Mouse (Mus musculus): Measurements from ENCODE around the gene Fkbp15. TPM values are rescaled to one million over a fixed set of nuclear protein-coding genes. Genes with fewer than 3 reads are reported as not detected.

Gene Fkbp15
- polyA plus RNA-seq (2014; fragmentation: Nextera tagmentation; extraction: Ambion mirVana) = 15.7 and 18.6 TPM in 2 replicates

DNA sequence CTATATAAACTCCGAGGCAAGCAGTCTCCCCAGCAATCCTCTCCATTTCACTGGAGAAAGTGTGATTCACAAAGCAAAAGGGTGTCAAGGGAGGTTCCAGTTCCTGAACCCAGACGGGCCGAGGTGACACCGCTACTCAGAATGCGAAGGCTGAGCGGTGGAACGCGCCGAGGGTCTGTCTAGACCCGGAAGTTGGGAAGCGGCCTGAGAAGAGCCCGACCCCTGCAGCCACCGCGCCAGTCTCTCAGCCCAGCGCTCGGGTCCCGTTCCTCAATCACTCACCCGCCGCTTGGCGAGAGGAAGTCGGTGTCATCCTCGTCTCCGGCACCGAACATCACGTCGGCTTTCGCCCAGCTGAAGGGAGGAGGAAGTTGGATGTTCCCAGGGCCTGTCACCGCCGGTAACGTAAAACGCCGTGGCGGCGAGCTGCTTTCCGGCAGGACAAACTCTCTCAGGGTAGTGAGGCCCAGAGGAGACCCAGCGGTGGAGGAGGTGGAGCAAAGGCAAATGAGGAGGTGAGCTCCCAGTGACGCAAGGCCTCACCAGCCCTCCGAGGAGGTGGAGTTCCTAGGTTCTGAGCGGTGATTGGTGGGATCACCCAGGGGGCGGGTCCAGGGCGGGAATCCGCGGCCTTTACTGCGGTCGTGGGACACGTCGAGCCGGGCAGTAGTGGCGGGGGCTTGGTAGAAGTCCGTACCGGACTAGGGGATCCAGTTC is at the start of gene Fkbp15, which contains the start of gene Slc31a1:
Fkbp15 (minus strand) TSS at position 461 of the 717 bp plus-strand sequence.
Slc31a1 (plus strand) TSS at position 640 of the 717 bp plus-strand sequence.
- peaks cover 11% of the 10 kb centered on the region for H3K4me1 ChIP-seq (ENCODE audit: control insufficient read depth, insufficient read depth, low read length)
- WGBS = under 1% methylated on average over 51 of the region's 51 CpGs

DNA sequence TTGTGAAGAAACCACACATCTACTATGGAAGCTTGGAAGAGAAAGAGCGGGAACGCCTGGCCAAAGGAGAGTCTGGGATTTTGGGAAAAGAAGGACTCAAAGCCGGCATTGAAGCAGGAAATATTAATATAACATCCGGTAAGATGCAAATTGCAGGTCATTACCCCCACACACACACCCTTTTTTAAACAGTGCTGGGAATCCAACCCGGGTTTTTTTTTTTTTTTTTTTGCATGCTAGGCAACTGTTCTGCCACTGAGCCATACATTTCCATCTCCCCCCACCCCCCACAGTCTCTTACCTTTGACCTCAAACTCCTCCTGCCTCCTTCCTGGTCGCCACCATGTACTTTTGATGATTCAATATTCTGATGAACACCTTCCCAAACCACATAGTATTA is 49.3 kb upstream of the Fkbp15 start:
- Histone ChIP-seq H3K27ac (ENCODE audit: low read depth, low read length) (no peak overlapping the region), H3K9ac (ENCODE audit: low read length) (peak overlapping the region; percentile 82), H3K36me3 (ENCODE audit: control insufficient read depth, insufficient read depth, low read length) (peaks cover 38% of the 10 kb centered on the region), H3K27me3 (replicated peaks; ENCODE audit: control insufficient read depth, insufficient read depth, low read length) (no peaks in the 10 kb centered on the region), H3K4me1 (ENCODE audit: control insufficient read depth, insufficient read depth, low read length) (peaks cover 23% of the 10 kb centered on the region), H3K4me3 (ENCODE audit: low read depth, low read length) (peak overlapping the region; percentile 64), H3K9me3 (replicated peaks; ENCODE audit: control insufficient read depth, low read length) (no peaks in the 10 kb centered on the region), H3K4me2 (ENCODE audit: low read length) (peak overlapping the region; percentile 74)
- DNase-seq (ENCODE audit: low spot score) = no peak
- WGBS = 34% methylated on average over 6 of the region's 6 CpGs
- ATAC-seq = no peak

More for the DNA sequence above, at the start of gene Fkbp15, which contains the start of gene Slc31a1:
- H3K9me3 ChIP-seq (replicated peaks; ENCODE audit: control insufficient read depth, low read length) = no peaks in the 10 kb centered on the region
- DNase-seq (ENCODE audit: low spot score) (peak; percentile 99), ATAC-seq (peak; percentile 100)
- peak within 1 kb of the TSS; percentile 76 for H3K9ac ChIP-seq (ENCODE audit: low read length)
- peak within 1 kb of the TSS; percentile 73 for H3K4me3 ChIP-seq (ENCODE audit: low read depth, low read length)
- no peaks in the 10 kb centered on the region for H3K36me3 ChIP-seq (ENCODE audit: control insufficient read depth, insufficient read depth, low read length)
- no peaks in the 10 kb centered on the region for H3K27me3 ChIP-seq (replicated peaks; ENCODE audit: control insufficient read depth, insufficient read depth, low read length)
- H3K4me2 ChIP-seq (ENCODE audit: low read length) = peak within 1 kb of the TSS; percentile 79
- peak within 1 kb of the TSS; percentile 56; the same call in 1 of the 2 replicates for H3K27ac ChIP-seq (ENCODE audit: low read depth, low read length)

DNA sequence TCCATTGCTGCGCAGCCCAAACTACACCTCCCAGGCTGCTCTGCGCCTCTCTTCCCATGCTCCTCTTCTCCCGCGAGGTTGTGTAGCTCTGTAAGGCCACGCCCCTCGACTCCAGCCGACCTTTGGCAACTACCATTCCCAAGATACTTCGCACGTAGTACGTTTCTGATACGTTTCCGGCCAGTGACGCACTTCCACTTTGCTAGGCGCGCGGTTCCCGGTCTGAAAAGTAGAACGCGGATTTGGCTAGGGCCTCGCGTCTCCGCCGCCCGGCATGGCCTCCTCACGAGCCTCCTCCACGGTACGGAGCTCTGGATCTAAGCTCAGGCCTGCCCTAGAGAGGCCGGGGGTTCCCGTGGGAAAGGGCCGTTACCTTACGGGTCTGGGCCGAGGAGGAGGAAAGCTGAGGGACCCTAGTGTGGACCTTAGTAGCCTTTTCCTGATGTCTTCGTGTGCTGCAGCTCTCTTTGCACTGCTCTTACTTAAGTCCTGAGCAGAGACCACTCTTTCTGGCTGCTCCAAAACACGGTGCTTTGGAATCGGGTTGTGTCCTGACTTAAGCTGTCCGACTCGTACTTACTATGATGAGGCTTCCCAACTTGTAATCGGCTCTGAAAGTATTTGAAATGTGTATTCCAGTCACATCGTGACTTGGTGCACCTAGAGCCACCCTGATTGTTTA is 48.4 kb upstream of the Fkbp15 start, which contains the start of the genes Cdc26 and Prpf4:
Cdc26 (minus strand) TSS at position 42 of the 682 bp plus-strand sequence.
Prpf4 (plus strand) TSS at position 197 of the 682 bp plus-strand sequence.
- no peaks in the 10 kb centered on the region for H3K9me3 ChIP-seq (replicated peaks; ENCODE audit: control insufficient read depth, low read length)
- peak within 1 kb of the TSS; percentile 74 for H3K4me2 ChIP-seq (ENCODE audit: low read length)
- DNase-seq (ENCODE audit: low spot score) = peak; percentile 100
- under 1% methylated on average over 39 of the region's 39 CpGs for WGBS
- no peaks in the 10 kb centered on the region for H3K27me3 ChIP-seq (replicated peaks; ENCODE audit: control insufficient read depth, insufficient read depth, low read length)
- H3K4me3 ChIP-seq (ENCODE audit: low read depth, low read length) = peak within 1 kb of the TSS; percentile 64
- peak within 1 kb of the TSS; percentile 73 for H3K27ac ChIP-seq (ENCODE audit: low read depth, low read length)
- peak within 1 kb of the TSS; percentile 82 for H3K9ac ChIP-seq (ENCODE audit: low read length)
- H3K4me1 ChIP-seq (ENCODE audit: control insufficient read depth, insufficient read depth, low read length) = peaks cover 23% of the 10 kb centered on the region
- ATAC-seq = peak; percentile 100
- peaks cover 30% of the 10 kb centered on the region for H3K36me3 ChIP-seq (ENCODE audit: control insufficient read depth, insufficient read depth, low read length)

DNA sequence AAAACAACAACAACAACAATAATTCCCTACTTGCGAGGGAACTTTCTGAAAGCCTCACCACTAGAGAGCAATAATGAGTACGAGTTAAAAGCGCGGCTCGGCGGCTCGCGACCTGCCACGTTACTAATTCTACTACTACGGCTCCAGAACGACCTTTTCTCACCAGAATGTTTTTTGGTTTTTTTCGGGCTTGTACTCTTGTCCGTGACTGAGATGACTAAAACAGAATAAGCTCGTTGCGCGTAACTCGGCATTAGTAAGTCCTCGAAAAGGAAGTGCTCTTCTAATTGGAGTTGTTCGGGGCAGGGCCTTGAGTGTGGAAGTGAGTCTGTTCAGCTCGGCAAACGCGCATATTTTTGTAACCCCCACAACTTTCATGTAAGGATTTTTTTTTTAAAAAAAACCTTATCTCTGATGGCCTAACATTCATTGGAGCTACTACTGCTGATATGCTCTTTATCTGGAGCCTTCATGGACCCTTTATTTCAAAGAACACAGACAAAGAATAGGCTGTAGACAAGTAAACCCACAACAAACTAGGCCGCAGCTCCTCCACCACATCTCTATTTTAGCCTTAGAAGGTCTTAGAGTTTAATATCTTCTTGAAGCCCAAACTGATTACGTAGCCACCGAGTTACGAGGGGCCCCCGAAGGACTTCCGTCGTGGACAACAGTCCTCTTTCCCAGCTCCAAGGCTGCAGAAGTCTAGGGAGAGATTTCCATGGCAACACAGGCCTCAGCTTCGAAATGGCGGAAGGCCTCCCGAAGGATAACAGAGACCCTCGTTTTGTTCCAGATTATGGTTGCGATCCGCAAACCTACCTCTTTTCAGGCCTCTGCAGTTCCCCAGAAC is 47.6 kb upstream of the Fkbp15 start:
- H3K4me3 ChIP-seq (ENCODE audit: low read depth, low read length) = peak overlapping the region; percentile 64
- WGBS = under 1% methylated on average over 35 of the region's 35 CpGs
- peak overlapping the region; percentile 74 for H3K9ac ChIP-seq (ENCODE audit: low read length)
- DNase-seq (ENCODE audit: low spot score) (peak; percentile 84), ATAC-seq (peak; percentile 65)
- H3K4me2 ChIP-seq (ENCODE audit: low read length) = peak overlapping the region; percentile 53
- H3K36me3 ChIP-seq (ENCODE audit: control insufficient read depth, insufficient read depth, low read length) = peaks cover 22% of the 10 kb centered on the region
- no peaks in the 10 kb centered on the region for H3K27me3 ChIP-seq (replicated peaks; ENCODE audit: control insufficient read depth, insufficient read depth, low read length)
- peaks cover 23% of the 10 kb centered on the region for H3K4me1 ChIP-seq (ENCODE audit: control insufficient read depth, insufficient read depth, low read length)
- H3K9me3 ChIP-seq (replicated peaks; ENCODE audit: control insufficient read depth, low read length) = no peaks in the 10 kb centered on the region
- H3K27ac ChIP-seq (ENCODE audit: low read depth, low read length) = peak overlapping the region; percentile 9; the same call in 1 of the 2 replicates

DNA sequence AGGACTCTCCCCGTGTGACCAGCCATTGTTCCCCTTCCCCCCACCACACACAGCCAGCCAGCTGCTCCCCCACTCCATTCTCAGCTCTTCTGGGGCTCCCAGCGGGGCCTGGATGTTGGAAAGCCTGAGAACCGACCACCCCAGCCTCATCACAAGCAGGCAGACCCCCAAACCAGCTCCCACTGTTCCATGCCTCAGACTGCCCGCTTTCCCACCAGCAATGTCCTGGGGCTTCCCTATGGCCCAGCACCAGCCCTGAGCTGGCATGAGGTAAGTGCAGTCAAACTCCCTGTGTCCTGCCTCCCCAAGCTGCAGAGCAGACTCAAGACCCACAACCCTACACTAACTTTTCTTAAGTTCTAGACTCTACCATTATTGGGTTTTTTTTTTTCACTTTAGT is 45.8 kb upstream of the Fkbp15 start:
- H3K36me3 ChIP-seq (ENCODE audit: control insufficient read depth, insufficient read depth, low read length) = peaks cover 23% of the 10 kb centered on the region
- H3K27ac ChIP-seq (ENCODE audit: low read depth, low read length) = no peak overlapping the region
- 82% methylated on average over 4 of the region's 4 CpGs for WGBS
- ATAC-seq (no peak), DNase-seq (ENCODE audit: low spot score) (no peak)
- peaks cover 23% of the 10 kb centered on the region for H3K4me1 ChIP-seq (ENCODE audit: control insufficient read depth, insufficient read depth, low read length)
- H3K4me3 ChIP-seq (ENCODE audit: low read depth, low read length) = no peak overlapping the region
- H3K4me2 ChIP-seq (ENCODE audit: low read length) = no peak overlapping the region
- H3K27me3 ChIP-seq (replicated peaks; ENCODE audit: control insufficient read depth, insufficient read depth, low read length) = no peaks in the 10 kb centered on the region
- H3K9me3 ChIP-seq (replicated peaks; ENCODE audit: control insufficient read depth, low read length) = no peaks in the 10 kb centered on the region
- no peak overlapping the region for H3K9ac ChIP-seq (ENCODE audit: low read length)

DNA sequence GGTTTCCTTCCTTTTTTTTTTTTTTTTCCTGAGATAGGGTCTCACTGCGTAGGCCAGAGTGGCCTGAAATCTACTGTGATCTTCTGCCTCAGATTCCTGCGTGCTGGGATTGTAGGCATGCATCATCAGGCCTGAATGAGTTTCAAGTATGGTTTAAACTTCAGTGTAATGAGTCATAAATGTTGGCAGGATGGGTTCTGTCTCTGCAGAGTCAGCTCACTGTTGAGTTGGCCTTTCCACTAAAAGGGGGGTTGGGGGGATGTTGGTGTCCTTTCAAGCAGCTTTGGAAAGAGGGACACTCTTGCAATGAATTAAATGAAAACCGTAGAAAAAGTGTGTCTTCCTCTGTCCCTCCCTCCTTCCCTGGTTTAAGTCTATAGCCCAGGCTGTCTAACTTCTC is 38.6 kb upstream of the Fkbp15 start:
- 92% methylated on average over 3 of the region's 3 CpGs for WGBS

DNA sequence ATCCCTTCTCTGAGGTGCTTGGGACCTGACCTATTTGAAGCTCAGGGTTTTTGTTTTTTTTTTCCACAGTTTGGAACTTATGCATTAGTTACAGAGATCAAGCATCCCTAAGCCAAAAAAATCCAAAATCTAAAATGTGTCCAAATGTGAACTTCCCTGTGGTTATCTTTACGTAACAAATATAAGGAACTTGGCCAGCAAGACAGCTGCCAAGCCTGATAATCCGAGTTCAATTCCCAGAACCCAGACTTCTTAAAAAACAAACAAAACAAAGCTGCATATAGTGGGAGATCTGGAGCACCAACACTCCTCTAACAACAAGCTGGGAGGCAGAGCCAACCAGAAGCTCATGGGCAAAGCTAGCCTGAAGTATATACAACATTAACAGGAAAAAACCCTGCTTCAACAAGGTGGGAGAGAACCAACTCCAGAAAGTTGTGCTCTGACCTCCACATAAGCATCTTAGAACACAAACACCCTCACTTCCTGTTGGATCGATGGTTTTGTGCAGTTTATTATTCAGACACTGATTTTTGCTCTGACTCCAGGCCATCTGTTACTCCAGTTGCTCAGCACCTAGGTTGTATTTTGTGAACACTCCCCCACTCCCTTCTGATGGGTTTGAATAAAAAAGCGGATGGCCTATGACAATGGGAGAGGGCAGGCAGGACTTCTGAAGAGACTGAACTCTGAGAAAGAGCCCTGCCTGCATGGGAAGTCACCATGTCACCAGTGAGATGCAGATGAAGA is 37.4 kb upstream of the Fkbp15 start:
- DNase-seq (ENCODE audit: low spot score) (no peak), ATAC-seq (no peak)
- Histone ChIP-seq H3K9ac (ENCODE audit: low read length) (no peak overlapping the region), H3K4me3 (ENCODE audit: low read depth, low read length) (no peak overlapping the region), H3K4me2 (ENCODE audit: low read length) (no peak overlapping the region), H3K27ac (ENCODE audit: low read depth, low read length) (no peak overlapping the region), H3K4me1 (ENCODE audit: control insufficient read depth, insufficient read depth, low read length) (no peaks in the 10 kb centered on the region), H3K9me3 (replicated peaks; ENCODE audit: control insufficient read depth, low read length) (no peaks in the 10 kb centered on the region), H3K27me3 (replicated peaks; ENCODE audit: control insufficient read depth, insufficient read depth, low read length) (no peaks in the 10 kb centered on the region), H3K36me3 (ENCODE audit: control insufficient read depth, insufficient read depth, low read length) (peaks cover 81% of the 10 kb centered on the region)
- WGBS = 89% methylated on average over 4 of the region's 4 CpGs

More for the DNA sequence above, 38.6 kb upstream of the Fkbp15 start:
- Histone ChIP-seq H3K9me3 (replicated peaks; ENCODE audit: control insufficient read depth, low read length) (no peaks in the 10 kb centered on the region), H3K4me1 (ENCODE audit: control insufficient read depth, insufficient read depth, low read length) (no peaks in the 10 kb centered on the region), H3K4me3 (ENCODE audit: low read depth, low read length) (no peak overlapping the region), H3K36me3 (ENCODE audit: control insufficient read depth, insufficient read depth, low read length) (peaks cover 76% of the 10 kb centered on the region), H3K9ac (ENCODE audit: low read length) (no peak overlapping the region), H3K27me3 (replicated peaks; ENCODE audit: control insufficient read depth, insufficient read depth, low read length) (no peaks in the 10 kb centered on the region), H3K4me2 (ENCODE audit: low read length) (no peak overlapping the region), H3K27ac (ENCODE audit: low read depth, low read length) (no peak overlapping the region)
- DNase-seq (ENCODE audit: low spot score) = no peak
- no peak for ATAC-seq

DNA sequence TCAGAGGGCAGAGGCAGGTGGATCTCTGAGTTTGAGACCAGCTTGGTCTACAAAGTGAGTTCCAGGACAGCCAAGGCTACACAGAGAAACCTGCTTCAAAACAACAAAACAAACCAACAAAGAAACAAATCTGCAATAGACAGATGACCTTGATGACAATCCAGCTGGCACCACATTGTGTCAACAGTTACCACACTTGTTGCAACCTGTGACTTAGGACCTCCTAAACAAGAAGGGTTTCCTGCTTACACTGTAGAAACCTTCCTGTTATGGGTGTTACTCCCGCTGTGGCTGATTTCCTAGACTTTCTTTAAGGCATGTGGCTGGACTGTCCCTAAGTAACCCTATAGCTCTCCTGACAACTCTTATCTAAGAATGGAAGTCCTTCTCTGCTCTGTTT is 35.5 kb upstream of the Fkbp15 start:
- Histone ChIP-seq H3K9ac (ENCODE audit: low read length) (no peak overlapping the region), H3K27ac (ENCODE audit: low read depth, low read length) (no peak overlapping the region), H3K27me3 (replicated peaks; ENCODE audit: control insufficient read depth, insufficient read depth, low read length) (no peaks in the 10 kb centered on the region), H3K36me3 (ENCODE audit: control insufficient read depth, insufficient read depth, low read length) (peaks cover 79% of the 10 kb centered on the region), H3K4me1 (ENCODE audit: control insufficient read depth, insufficient read depth, low read length) (no peaks in the 10 kb centered on the region), H3K4me3 (ENCODE audit: low read depth, low read length) (no peak overlapping the region), H3K4me2 (ENCODE audit: low read length) (no peak overlapping the region), H3K9me3 (replicated peaks; ENCODE audit: control insufficient read depth, low read length) (no peaks in the 10 kb centered on the region)
- ATAC-seq (no peak), DNase-seq (ENCODE audit: low spot score) (no peak)
- WGBS = 95% methylated on average over 1 of the region's 1 CpGs
